Mouse (Mus musculus) midbrain, embryonic 11.5 days (tissue): ENCODE measurements around the gene Ctnnd2. TPM values are rescaled to one million over a fixed set of nuclear protein-coding genes. Genes with fewer than 3 reads are reported as not detected.

Source experiments
- ATAC-seq: fragments of 200-750 bp; cut with Nextera tagmentation; 2 replicates; pipeline ENCODE4 v1.8.0; 2017; ENCODE audit warnings: moderate TSS enrichment, moderate library complexity; ENCODE audit not compliant: low FRiP score
- DNase-seq: peaks from one replicate; pipeline ENCODE4 v3.0.0; 2015; ENCODE audit warnings: low spot score; ENCODE audit errors: missing footprints
- H3K27ac ChIP-seq: fragments of 300-500 bp; sonication (generic); 2 replicates; pipeline ENCODE4 v1.5.1; 2014; ENCODE audit warnings: low read depth, low read length
- H3K27me3 ChIP-seq: fragments of 300-500 bp; sonication (generic); 2 replicates; pipeline ENCODE4 v1.6.1; 2014; ENCODE audit warnings: mild to moderate bottlenecking, low read length, moderate library complexity, mixed read lengths; ENCODE audit not compliant: control insufficient read depth, insufficient read depth
- H3K36me3 ChIP-seq: fragments of 300-500 bp; sonication (generic); 2 replicates; pipeline ENCODE4 v1.6.1; 2014; ENCODE audit warnings: mild to moderate bottlenecking, low read length, moderate library complexity, mixed read lengths; ENCODE audit not compliant: control insufficient read depth, insufficient read depth
- H3K4me1 ChIP-seq: fragments of 300-500 bp; sonication (generic); 2 replicates; pipeline ENCODE4 v1.6.1; 2014; ENCODE audit warnings: low read length; ENCODE audit not compliant: control insufficient read depth, insufficient read depth
- H3K4me2 ChIP-seq: fragments of 300-500 bp; sonication (generic); 2 replicates; pipeline ENCODE4 v1.6.1; 2014; ENCODE audit warnings: mild to moderate bottlenecking, moderate library complexity
- H3K4me3 ChIP-seq: fragments of 300-500 bp; sonication (generic); 2 replicates; pipeline ENCODE4 v1.5.1; 2014; ENCODE audit warnings: low read depth, low read length
- H3K9ac ChIP-seq: fragments of 300-500 bp; sonication (generic); 2 replicates; pipeline ENCODE4 v1.6.1; 2014; ENCODE audit warnings: low read length
- H3K9me3 ChIP-seq: fragments of 300-500 bp; sonication (generic); 2 replicates; pipeline ENCODE4 v1.6.1; 2016; ENCODE audit warnings: low read length; ENCODE audit not compliant: control insufficient read depth
- WGBS: fragments of 180-500 bp; shearing (Covaris S2); extraction: QIAGEN DNeasy Blood & Tissue Kit; methylation state at CpG from one replicate; pipeline ENCODE4 v1.1.7; 2014; 5-methylcytosine and 5-hydroxymethylcytosine counted together
- polyA plus RNA-seq: library from polyadenylated mRNA; unstranded; fragments of >200 nt; fragmentation: Nextera tagmentation; extraction: Ambion mirVana; gene quantifications from 2 replicates; pipeline ENCODE4 v1.2.1, GENCODE M21; 2014

Ctnnd2 gene
- polyA plus RNA-seq, 1 experiment from 2014 or later: 19.7 TPM

DNA sequence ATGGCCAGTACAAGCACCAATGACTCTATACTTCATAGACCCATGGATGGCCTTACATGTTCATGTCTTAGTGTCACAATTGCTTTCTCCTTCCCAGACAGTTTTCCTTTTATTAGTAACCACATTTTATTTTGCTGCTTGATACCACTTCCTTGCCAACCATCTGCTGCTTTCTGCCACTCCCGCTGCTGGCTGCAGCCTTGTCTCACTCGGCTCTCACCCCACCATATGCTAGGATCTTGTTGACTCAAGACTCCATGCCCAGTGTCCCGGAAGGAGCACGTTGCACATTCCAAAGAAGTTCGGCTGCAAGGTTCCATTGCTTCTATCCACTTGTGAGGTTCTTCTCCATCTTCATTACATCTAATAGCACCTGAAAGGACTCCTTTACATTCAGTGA, 722.7 kb downstream of the Ctnnd2 start:
- 91% methylated on average over 5 of the region's 5 CpGs for WGBS
- Histone ChIP-seq H3K9me3 (no peaks in the 10 kb centered on the region), H3K27ac (no peak overlapping the region), H3K4me3 (no peak overlapping the region), H3K27me3 (no peaks in the 10 kb centered on the region), H3K36me3 (no peaks in the 10 kb centered on the region), H3K4me1 (no peaks in the 10 kb centered on the region), H3K4me2 (no peak overlapping the region), H3K9ac (no peak overlapping the region)
- ATAC-seq: no peak
- no peak for DNase-seq

DNA sequence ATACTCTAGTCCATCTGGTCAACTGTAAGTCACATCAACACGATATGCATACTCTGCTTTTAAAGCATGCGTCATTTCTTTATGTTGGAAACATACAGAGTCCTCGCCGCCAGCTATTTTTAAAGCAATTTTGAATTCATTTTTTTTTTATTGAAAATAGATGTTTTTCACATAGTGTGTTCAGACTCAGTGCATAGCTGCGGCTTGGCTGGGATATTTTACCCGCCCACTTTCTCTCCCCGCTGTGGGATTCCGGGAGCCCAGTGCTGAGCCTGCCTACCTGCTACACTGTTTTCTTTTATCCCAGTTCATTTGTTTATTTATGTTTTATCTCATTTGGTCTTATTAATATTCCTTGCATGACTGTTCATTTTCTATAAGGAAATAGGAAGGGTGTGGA, 724.9 kb downstream of the Ctnnd2 start:
- H3K9me3 ChIP-seq: no peaks in the 10 kb centered on the region
- ATAC-seq (no peak), DNase-seq (no peak)
- no peak overlapping the region for H3K9ac ChIP-seq
- H3K4me3 ChIP-seq: no peak overlapping the region
- no peaks in the 10 kb centered on the region for H3K36me3 ChIP-seq
- WGBS: 95% methylated on average over 8 of the region's 8 CpGs
- H3K4me2 ChIP-seq: no peak overlapping the region
- H3K4me1 ChIP-seq: no peaks in the 10 kb centered on the region
- H3K27ac ChIP-seq: no peak overlapping the region
- H3K27me3 ChIP-seq: no peaks in the 10 kb centered on the region

DNA sequence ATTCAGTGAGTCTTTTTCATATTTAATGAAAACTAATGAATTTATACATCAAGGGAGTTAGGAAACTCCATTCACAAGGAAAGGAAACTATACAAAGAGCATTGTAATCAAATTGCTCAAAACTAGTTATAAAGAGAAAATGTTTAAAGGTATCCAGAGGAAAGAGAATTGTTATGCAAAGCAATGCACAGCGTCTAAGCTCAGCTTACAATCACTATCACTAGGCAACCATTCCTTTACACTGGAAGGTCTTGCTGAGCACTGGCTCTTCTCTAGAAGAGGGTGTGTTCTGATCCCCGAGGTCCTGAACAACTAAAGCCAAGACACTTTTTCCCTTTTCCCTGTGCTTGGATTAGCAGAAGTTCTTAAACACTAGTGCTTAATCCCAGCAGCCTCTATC, 735.6 kb downstream of the Ctnnd2 start:
- Histone ChIP-seq H3K9me3 (no peaks in the 10 kb centered on the region), H3K36me3 (no peaks in the 10 kb centered on the region), H3K4me1 (0 out of 2 replicates have a peak, but pooled peaks cover 2% of the 10 kb centered on the region), H3K4me2 (no peak overlapping the region), H3K27me3 (no peaks in the 10 kb centered on the region), H3K9ac (no peak overlapping the region), H3K4me3 (no peak overlapping the region), H3K27ac (no peak overlapping the region)
- DNase-seq (no peak), ATAC-seq (no peak)
- 5% methylated on average over 2 of the region's 2 CpGs for WGBS

DNA sequence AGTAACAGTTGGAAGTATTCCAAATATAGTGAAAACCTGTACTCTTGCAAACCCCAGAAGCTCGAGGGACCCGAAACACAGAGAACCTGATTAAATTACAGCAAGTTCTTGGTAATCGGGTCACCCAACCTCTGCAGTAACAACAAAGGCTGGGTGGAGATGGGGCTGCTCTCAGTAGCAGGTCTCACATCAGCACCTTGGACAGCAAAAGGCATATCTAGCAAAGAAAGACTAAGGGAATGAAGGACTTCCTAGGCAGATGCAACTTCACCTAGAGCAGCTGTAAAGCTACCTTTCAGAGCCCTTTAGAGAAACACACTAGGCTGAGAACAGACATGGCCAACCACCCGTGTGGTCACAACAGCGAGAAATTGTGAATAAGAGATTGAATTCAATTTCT, 741.0 kb downstream of the Ctnnd2 start:
- WGBS: 88% methylated on average over 5 of the region's 5 CpGs
- Histone ChIP-seq H3K9me3 (no peaks in the 10 kb centered on the region), H3K9ac (no peak overlapping the region), H3K4me1 (no peaks in the 10 kb centered on the region), H3K4me2 (no peak overlapping the region), H3K27me3 (no peaks in the 10 kb centered on the region), H3K4me3 (no peak overlapping the region), H3K36me3 (no peaks in the 10 kb centered on the region), H3K27ac (no peak overlapping the region)
- DNase-seq: no peak
- no peak for ATAC-seq

DNA sequence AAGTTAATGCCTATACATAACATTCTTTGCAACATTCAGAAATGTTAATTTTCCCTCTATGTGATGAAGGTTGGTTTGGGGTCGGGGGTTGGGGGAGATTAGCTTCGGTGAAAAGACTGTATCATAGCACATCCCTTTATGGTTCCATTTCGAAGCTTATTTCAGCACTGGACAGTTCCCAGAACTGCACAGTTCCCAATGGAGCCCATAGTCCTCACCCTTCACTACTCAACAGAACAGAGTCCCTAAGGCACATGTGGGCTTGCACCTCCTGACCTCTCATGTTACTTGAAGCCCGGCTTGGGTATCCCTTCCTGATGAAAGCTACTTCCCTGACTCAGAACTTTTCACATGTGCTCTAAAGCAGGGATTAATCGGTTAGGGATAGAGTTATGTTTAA, 753.4 kb downstream of the Ctnnd2 start:
- Histone ChIP-seq H3K4me3 (no peak overlapping the region), H3K4me2 (no peak overlapping the region), H3K27me3 (no peaks in the 10 kb centered on the region), H3K9me3 (no peaks in the 10 kb centered on the region), H3K4me1 (no peaks in the 10 kb centered on the region), H3K36me3 (no peaks in the 10 kb centered on the region), H3K27ac (no peak overlapping the region), H3K9ac (no peak overlapping the region)
- 82% methylated on average over 5 of the region's 5 CpGs for WGBS
- ATAC-seq: no peak
- DNase-seq: peak; percentile 73

DNA sequence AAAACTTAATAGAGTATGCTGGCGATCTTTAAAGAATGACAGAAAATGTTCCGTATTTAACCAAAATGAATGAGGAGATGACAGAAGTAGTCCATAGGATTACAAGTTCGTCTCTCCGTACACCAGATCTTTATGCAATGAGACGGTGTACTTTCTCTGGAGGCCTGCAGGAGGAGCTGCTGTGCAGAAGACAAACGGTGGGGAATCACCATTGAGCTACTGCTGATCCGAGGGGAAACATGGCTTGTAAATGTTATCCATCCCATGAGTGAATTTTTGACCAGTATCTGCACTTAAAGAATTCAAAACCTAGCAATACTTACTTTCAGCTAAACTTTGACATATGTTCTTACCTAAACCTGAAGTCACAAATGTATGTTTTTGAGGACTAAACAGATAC, 755.2 kb downstream of the Ctnnd2 start:
- no peaks in the 10 kb centered on the region for H3K9me3 ChIP-seq
- WGBS: 56% methylated on average over 7 of the region's 7 CpGs
- H3K27me3 ChIP-seq: no peaks in the 10 kb centered on the region
- ATAC-seq: no peak
- H3K36me3 ChIP-seq: no peaks in the 10 kb centered on the region
- no peaks in the 10 kb centered on the region for H3K4me1 ChIP-seq
- H3K4me3 ChIP-seq: no peak overlapping the region
- peak; percentile 78 for DNase-seq
- no peak overlapping the region for H3K4me2 ChIP-seq
- H3K27ac ChIP-seq: no peak overlapping the region
- H3K9ac ChIP-seq: no peak overlapping the region

DNA sequence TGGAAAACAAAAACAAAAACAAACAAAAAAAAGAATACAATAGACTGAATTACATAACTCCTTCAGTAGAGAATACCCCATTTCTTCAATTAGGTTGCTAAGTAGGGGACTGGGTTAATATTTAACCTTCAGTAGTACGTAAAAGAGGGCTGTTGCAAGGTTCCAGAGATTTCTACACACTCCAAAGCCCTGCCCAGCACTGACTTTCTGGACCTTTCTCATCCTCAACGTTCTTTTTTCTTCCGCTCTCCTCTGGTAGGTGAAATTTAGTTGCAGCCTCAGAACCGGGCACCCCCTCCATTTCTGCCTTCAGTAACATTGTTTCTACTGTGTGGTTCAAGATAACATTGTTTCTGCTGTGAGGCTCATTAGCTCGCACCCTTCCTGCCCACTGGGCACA, 759.5 kb downstream of the Ctnnd2 start:
- H3K27ac ChIP-seq: no peak overlapping the region
- no peak overlapping the region for H3K9ac ChIP-seq
- H3K4me1 ChIP-seq: no peaks in the 10 kb centered on the region
- WGBS: 94% methylated on average over 5 of the region's 5 CpGs
- no peaks in the 10 kb centered on the region for H3K36me3 ChIP-seq
- ATAC-seq: no peak
- DNase-seq: peak; percentile 60
- no peaks in the 10 kb centered on the region for H3K9me3 ChIP-seq
- no peaks in the 10 kb centered on the region for H3K27me3 ChIP-seq
- no peak overlapping the region for H3K4me2 ChIP-seq
- no peak overlapping the region for H3K4me3 ChIP-seq

DNA sequence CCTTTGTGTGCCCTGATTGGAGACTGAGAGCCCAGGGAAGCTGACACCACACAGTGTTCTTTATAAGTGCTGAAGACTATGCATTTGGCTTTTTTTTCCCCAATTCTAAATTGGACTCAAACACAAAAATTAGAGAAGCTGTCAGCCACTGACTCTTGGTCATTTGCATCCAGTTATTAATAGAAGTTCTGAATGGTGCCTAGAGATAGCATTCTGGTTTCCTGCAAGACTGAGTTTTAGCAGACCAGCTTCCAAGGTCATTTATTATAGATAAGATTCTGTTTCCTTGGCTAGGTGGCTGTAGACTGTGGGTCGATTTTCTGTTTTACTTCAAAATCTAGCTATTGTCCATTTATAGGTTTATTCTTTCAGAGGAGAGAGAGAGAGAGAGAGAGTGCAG, 773.5 kb downstream of the Ctnnd2 start:
- no peaks in the 10 kb centered on the region for H3K27me3 ChIP-seq
- DNase-seq: no peak
- H3K9ac ChIP-seq: no peak overlapping the region
- H3K4me1 ChIP-seq: no peaks in the 10 kb centered on the region
- WGBS: 80% methylated on average over 1 of the region's 1 CpGs
- no peak overlapping the region for H3K4me3 ChIP-seq
- H3K27ac ChIP-seq: no peak overlapping the region
- H3K9me3 ChIP-seq: no peaks in the 10 kb centered on the region
- H3K4me2 ChIP-seq: no peak overlapping the region
- H3K36me3 ChIP-seq: no peaks in the 10 kb centered on the region
- ATAC-seq: no peak

DNA sequence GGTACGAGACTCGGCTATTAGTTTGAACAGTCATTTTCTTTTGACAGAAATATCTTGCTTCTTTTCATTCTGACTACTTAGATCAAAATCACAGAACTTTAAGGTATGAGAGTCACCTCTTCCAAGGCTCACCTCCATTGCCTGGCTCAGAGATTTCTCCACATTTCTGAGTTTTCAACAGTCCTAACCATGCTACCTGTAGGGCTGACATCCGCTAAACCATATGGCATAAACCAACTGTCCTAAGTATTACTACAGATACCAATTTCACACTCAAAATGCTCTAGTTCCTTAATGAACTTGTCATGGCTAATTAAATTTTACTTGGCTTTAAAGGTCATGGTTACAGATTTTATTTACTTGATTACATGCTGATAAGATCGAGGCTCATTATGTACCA, 786.1 kb downstream of the Ctnnd2 start:
- no peak overlapping the region for H3K27ac ChIP-seq
- no peaks in the 10 kb centered on the region for H3K36me3 ChIP-seq
- WGBS: 94% methylated on average over 4 of the region's 4 CpGs
- H3K4me3 ChIP-seq: no peak overlapping the region
- no peaks in the 10 kb centered on the region for H3K9me3 ChIP-seq
- H3K9ac ChIP-seq: no peak overlapping the region
- H3K4me2 ChIP-seq: no peak overlapping the region
- ATAC-seq: no peak
- no peaks in the 10 kb centered on the region for H3K4me1 ChIP-seq
- H3K27me3 ChIP-seq: no peaks in the 10 kb centered on the region
- DNase-seq: peak; percentile 37
